In genomic region chr4:85783768-85784379, GRCm38 (mm10) we compare ENCODE assay signal across 19 mouse cellular contexts.
DNase-seq lines count a peak whose midpoint lies in the region; ATAC-seq lines count a peak whose summit lies in the region.
"Had no signal": no experiment of that assay in that cellular context is flagged by ENCODE, and none has a peak within 500 bp of the region (broad histone marks: within the 10 kb centered on the region; RNA-seq: fewer than 3 reads in every experiment).

No protein-coding gene starts in this region.

- H3K9me3 ChIP-seq in hindbrain, embryonic 12.5 days (replicated peaks) = no peaks in the 10 kb centered on the region
- H3K9me3 ChIP-seq in hindbrain, embryonic 13.5 days = no peaks in the 10 kb centered on the region
- no peaks in the 10 kb centered on the region for H3K9me3 ChIP-seq in midbrain, embryonic 11.5 days (ENCODE audit: control insufficient read depth, low read length)
- H3K9me3 ChIP-seq: heart, embryonic 13.5 days; limb, embryonic 13.5 days; liver, embryonic 15.5 days had no signal

- H3K27me3 ChIP-seq in hindbrain, embryonic 12.5 days = peaks cover 29% of the 10 kb centered on the region
- H3K27me3 ChIP-seq in hindbrain, embryonic 13.5 days = peaks cover 51% of the 10 kb centered on the region
- peaks cover 12% of the 10 kb centered on the region for H3K27me3 ChIP-seq in midbrain, embryonic 11.5 days (ENCODE audit: control insufficient read depth, insufficient read depth, low read length)
- H3K27me3 ChIP-seq: heart, embryonic 13.5 days; limb, embryonic 13.5 days; liver, embryonic 15.5 days had no signal

- no peak overlapping the region for H3K4me3 ChIP-seq in hindbrain, embryonic 12.5 days
- no peak overlapping the region for H3K4me3 ChIP-seq in hindbrain, embryonic 13.5 days
- no peak overlapping the region for H3K4me3 ChIP-seq in midbrain, embryonic 11.5 days (ENCODE audit: low read depth, low read length)
- H3K4me3 ChIP-seq: heart, embryonic 13.5 days; limb, embryonic 13.5 days; liver, embryonic 15.5 days had no signal

- no peak overlapping the region for H3K9ac ChIP-seq in hindbrain, embryonic 12.5 days
- no peak overlapping the region for H3K9ac ChIP-seq in hindbrain, embryonic 13.5 days
- H3K9ac ChIP-seq in midbrain, embryonic 11.5 days (ENCODE audit: low read length) = no peak overlapping the region
- H3K9ac ChIP-seq: heart, embryonic 13.5 days; limb, embryonic 13.5 days; liver, embryonic 15.5 days had no signal

- peak; percentile 71; the same call in 1 of the 2 replicates for ATAC-seq in hindbrain, embryonic 12.5 days (ENCODE audit: low FRiP score)
- ATAC-seq in hindbrain, embryonic 13.5 days (ENCODE audit: low FRiP score) = no peak
- peak; percentile 93 for ATAC-seq in midbrain, embryonic 11.5 days (ENCODE audit: low FRiP score)
- no peak for ATAC-seq in erythroblast, adult 5-6 weeks (replicated peaks; ENCODE audit: low FRiP score, poor library complexity, severe bottlenecking)
- ATAC-seq in megakaryocyte, adult 5-6 weeks (ENCODE audit: poor library complexity, severe bottlenecking) = no peak
- ATAC-seq: intestine, embryonic 16.5 days had no signal

- DNase-seq in embryo, embryonic 10.5 days (ENCODE audit: low spot score) = peak; percentile 39
- DNase-seq in embryo, embryonic 10 days (ENCODE audit: low spot score) = no peak
- peak; percentile 92 for DNase-seq in midbrain, embryonic 11.5 days (ENCODE audit: low spot score, missing footprints)
- peak; percentile 54 for DNase-seq in retina, postnatal 1 day
- DNase-seq: adrenal gland, adult 2 months; heart, postnatal 36 days; kidney, postnatal 14 days; layer of hippocampus, adult 9-11 months; lung, postnatal 14 days; right cerebral cortex, postnatal 14 days; thymus, postnatal 4 days had no signal

- no peak overlapping the region for H3K27ac ChIP-seq in hindbrain, embryonic 12.5 days
- no peak overlapping the region for H3K27ac ChIP-seq in hindbrain, embryonic 13.5 days
- no peak overlapping the region for H3K27ac ChIP-seq in midbrain, embryonic 11.5 days (ENCODE audit: low read depth, low read length)
- H3K27ac ChIP-seq: heart, embryonic 13.5 days; limb, embryonic 13.5 days; liver, embryonic 15.5 days had no signal

- no peaks in the 10 kb centered on the region for H3K36me3 ChIP-seq in hindbrain, embryonic 12.5 days
- H3K36me3 ChIP-seq in hindbrain, embryonic 13.5 days = no peaks in the 10 kb centered on the region
- H3K36me3 ChIP-seq in midbrain, embryonic 11.5 days (ENCODE audit: control insufficient read depth, insufficient read depth, low read length) = no peaks in the 10 kb centered on the region
- H3K36me3 ChIP-seq: heart, embryonic 13.5 days; limb, embryonic 13.5 days; liver, embryonic 15.5 days had no signal

- WGBS in hindbrain, embryonic 12.5 days = 29% methylated on average over 6 of the region's 6 CpGs
- 31% methylated on average over 6 of the region's 6 CpGs for WGBS in hindbrain, embryonic 13.5 days
- WGBS in midbrain, embryonic 11.5 days = 14% methylated on average over 6 of the region's 6 CpGs

- H3K4me1 ChIP-seq in hindbrain, embryonic 12.5 days = peaks cover 12% of the 10 kb centered on the region; the same call in 1 of the 2 replicates
- peaks cover 13% of the 10 kb centered on the region for H3K4me1 ChIP-seq in hindbrain, embryonic 13.5 days (replicated peaks)
- peaks cover 23% of the 10 kb centered on the region for H3K4me1 ChIP-seq in midbrain, embryonic 11.5 days (ENCODE audit: control insufficient read depth, insufficient read depth, low read length)
- H3K4me1 ChIP-seq: heart, embryonic 13.5 days; limb, embryonic 13.5 days; liver, embryonic 15.5 days had no signal

- H3K4me2 ChIP-seq in hindbrain, embryonic 12.5 days (replicated peaks) = no peak overlapping the region
- H3K4me2 ChIP-seq in hindbrain, embryonic 13.5 days = no peak overlapping the region
- no peak overlapping the region for H3K4me2 ChIP-seq in midbrain, embryonic 11.5 days
- H3K4me2 ChIP-seq: heart, embryonic 13.5 days; limb, embryonic 13.5 days; liver, embryonic 15.5 days had no signal

Comparison
In these comparisons a context has a peak if more than half of its experiments do, and no peak if none do; other contexts are left out.
1. ATAC-seq: peak in hindbrain, embryonic 12.5 days (single experiment) and midbrain, embryonic 11.5 days (single experiment); none in hindbrain, embryonic 13.5 days (single experiment), erythroblast, adult 5-6 weeks (single experiment) and megakaryocyte, adult 5-6 weeks (single experiment).